Mouse (Mus musculus): Measurements from ENCODE around the gene Spata1.
"Not testable (repeated sequence)": the region's sequence is repeated elsewhere in the genome, so short reads cannot be mapped to it uniquely, and the experiment has no call there.

Gene Spata1

GRCm38 (mm10) chr3:146450371-146450841, 49.1 kb downstream of the Spata1 start:
- DNase-seq: peak; percentile 97

GRCm38 (mm10) chr3:146449745-146450250, 49.8 kb downstream of the Spata1 start, which contains the start of gene Ctbs:
Gene Ctbs (plus strand): TSS chr3:146449795.
- DNase-seq: no peak

DNA sequence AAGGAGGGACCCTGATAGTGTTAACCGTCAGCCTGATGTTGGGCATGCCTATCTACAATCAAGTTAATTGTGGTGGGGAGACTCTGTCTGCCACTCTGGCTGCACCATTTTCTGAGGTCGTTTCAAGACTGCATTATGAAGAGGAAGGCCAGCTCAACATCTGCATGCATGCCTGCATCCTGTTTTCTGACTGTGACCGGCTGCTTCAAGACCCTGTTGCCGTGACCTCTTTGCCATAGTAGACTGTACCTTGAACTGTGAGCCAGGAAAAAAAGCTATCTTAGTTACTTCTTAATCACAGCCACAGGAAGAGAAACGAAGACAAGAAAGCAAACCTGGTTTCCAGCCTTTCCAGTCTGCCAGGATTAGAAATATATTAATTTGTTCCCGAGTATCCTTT, 50.6 kb downstream of the Spata1 start:
- DNase-seq: peak; percentile 87

DNA sequence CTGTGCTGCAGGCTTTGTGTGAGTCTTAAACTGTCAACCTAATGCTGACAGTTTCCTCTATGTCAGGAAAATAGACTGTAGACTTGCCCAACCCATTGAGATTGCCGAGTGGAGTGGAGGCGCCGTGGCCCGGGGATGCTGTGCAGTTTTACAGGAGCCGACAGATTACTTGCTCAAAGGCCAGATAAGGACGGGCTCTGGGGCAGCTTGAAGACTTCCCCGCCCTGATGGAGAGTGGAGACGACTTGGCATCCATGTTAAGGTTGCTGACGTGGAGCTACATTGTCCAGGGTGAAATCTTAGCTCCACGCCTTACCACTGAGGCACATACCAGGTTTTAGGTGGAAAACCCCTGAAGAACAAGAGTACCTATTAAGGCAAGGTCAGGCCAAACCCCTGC, 51.2 kb downstream of the Spata1 start:
- no peak for DNase-seq

DNA sequence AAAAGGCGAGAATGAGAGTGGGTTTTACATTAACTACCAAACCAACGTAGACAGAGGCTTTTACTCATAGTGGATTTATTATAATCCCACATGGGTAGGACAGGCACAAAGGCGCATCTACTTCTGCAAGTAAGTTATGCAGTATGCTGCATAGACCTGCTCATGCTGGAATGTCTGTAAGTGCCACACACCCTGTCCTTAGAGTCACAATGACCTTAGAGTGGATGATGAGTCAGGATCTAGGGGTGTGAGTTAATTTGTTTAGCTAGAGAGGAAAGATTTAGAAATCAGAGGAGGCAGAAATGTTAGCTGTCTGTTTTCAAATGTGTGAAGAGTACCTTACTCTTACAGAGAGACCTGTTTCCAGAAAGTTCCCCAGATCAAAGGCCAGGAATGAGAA, 52.0 kb downstream of the Spata1 start:
- DNase-seq: no peak

DNA sequence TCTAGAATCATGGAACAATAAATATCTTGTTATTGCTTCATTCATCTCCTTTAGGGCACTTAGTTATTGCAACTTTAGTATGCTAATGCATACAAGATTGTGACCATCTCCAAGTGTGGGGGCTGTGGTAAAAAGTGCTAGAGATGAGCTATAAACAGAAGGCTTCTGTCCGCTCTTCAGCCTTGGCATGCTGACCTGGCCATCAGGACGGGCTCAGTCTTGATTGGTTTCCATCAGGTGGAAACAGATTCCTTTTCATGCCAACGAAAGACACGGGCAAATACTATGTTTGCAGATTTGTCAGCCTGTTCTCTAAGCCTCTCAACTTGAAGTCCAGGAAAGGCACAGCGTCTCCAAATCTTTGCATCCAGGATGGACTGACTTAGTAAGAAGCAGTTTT, 52.4 kb downstream of the Spata1 start:
- no peak for DNase-seq

DNA sequence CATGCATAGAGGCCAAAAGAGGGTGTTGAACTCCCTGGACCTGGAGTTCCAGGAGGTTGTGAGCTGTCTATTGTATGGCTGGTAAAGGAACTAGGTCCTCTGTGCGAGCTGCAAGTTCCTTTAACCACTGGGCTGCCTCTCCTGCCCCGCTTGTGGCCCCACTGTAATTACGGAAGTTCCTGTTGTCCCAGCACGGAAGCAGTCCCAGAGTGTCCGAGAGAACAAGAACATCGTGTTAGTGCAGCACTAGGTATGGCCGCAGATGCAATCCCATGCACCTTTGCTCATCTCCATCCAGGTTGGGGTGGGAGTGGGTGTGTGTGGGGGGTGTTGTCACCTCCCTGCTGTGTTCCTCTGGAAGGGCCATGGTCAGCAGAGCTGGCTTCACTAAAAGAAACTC, 54.7 kb downstream of the Spata1 start:
- DNase-seq: no peak

DNA sequence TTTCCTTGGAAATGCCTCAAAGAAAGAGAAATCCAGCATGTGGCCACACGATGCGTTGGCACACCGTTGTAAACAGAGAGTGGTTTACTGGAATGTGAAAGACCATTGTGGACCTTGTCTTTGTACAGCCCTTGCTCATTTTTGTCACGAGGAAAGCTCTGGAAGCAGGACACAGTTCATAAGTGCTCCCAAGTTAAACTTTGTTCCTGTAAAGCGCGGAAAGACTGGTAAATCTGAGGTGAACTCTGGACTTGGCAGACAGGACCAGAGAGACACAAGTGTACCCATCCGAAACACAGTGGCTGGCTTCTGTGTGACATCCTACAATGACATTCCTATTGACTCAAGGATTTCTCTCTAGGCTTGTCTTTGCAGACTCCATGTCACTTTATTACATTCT, 56.2 kb downstream of the Spata1 start:
- peak; percentile 92 for DNase-seq

GRCm38 (mm10) chr3:146442936-146443335, 56.6 kb downstream of the Spata1 start:
- DNase-seq: peak; percentile 86

DNA sequence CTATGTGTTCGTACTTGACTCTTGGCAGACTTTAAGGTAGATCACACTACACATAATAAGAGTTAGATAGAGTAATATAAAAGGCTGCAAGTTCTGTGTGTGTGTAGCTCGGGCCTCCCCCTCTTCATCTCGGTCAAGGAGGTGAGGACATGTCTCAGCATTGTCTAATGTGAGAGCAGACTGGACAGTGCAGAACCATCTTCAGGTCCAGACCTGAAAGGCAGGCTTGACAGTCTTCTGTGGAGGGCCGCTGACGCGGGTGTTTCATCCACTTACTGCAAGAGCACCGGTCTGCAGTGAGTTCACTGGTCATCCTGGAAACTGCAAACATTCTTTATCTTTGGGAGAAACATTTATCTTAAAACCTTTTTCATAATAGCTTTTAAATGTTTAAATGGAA, 57.1 kb downstream of the Spata1 start:
- peak; percentile 46 for DNase-seq

DNA sequence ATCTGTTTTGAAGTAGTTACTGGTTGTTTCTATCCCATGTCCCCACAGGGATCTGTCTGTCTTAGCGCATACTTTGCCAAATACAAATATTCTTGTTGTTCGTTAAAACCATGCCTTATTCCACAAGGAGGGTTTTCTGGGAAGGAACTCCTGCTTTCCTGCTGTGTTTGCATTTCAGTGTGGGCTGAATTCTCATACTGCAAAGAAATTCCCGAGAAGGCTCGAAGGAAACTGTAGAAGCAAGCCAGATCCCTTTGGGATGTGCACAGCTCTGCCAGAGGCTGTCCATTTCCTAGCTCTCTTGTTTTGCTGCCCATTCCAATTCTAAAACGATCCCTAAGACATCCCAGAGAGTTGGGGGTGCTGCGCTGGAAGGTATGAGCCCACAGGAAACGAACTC, 59.1 kb downstream of the Spata1 start:
- DNase-seq: no peak

GRCm38 (mm10) chr3:146440011-146440410, 59.5 kb downstream of the Spata1 start:
- DNase-seq: no peak

- no peak for DNase-seq
Observed at GRCm38 (mm10) chr3:146436114-146436513, 63.4 kb downstream of the Spata1 start.

DNA sequence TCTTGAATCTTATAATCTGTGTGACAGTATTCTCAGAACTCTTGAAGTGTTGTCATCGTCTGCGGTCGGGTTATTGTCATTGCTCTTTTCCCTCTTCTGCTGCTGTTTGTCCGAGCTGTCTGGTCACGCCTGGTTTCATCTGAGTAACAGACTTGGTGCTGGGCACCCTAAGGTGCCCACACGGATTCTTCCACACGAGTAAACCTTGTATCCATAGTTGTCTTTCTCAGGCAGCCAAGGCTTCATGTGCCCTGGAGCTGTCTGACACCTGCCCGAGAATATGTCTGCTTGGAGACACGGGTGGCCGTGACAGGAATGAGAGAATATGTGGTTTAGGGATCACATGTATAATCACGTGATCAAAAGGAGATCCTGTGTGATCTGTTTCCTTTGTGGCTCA, 64.0 kb downstream of the Spata1 start:
- no peak for DNase-seq

DNA sequence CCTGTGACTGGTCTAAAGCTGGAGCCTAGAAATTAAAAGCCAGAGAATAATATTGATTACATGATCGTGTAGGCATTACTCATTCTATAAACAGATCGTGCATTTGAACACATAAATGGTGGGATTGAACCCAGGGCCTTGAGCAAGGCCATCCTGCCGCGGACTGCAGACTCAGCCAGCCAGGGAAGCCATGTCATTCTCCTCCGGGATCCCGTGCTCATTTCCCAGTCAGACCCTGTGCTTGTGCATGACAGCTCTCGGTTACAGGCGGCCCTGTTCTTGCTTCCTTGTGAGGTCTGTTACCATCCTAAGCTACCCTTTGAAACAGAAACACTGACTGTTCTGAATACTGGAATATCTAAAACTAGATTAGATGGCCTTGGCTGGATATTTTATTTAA, 64.9 kb downstream of the Spata1 start:
- DNase-seq: no peak

DNA sequence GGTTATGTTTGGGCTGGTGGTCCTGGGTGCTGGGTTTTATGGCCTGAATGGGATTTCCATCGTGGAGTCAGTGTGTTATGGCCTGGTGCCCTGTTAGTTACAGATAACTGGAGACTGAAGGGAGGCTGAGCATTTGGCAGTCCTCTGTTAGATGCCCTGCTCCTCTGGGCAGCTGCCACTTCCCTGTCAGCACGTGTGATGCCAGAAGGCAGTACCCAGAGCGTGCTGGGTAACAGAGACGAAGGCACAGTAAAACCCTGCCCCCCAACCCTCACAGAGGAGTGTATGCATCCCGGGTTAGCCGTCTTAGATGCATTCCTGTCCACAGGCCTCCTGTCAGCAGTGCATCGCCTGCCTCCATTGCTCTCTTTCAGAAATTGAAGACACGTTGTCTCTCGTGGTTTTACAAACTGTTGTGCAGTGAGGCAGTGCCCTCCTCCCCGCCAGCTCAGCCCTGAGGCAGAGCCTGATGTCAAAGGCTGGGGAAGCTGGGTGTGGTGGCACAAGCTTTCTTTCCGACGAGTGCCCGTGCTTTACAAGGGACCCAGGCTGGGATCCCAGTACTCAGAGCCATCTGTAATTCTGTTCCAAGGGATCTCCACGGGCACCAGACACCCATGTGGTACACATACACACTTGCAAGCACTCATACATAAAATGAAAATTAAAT, 65.7 kb downstream of the Spata1 start:
- DNase-seq: no peak

DNA sequence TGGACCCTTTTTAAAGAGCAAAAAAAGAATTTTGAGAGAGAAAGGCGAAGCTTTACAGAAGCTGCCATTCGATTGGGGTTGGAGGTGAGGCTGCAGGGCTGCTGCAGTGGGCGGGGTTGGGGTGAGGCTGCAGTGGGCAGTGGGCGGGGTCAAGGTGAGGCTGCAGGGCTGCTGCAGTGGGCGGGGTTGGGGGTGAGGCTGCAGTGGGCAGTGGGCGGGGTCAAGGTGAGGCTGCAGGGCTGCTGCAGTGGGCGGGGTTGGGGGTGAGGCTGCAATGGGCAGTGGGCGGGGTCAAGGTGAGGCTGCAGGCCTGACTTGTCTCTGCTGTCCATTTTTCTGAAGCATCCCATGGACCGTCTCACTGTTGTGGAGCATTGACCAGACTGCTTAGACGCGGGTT, 66.5 kb downstream of the Spata1 start:
- DNase-seq: not testable (repeated sequence)

DNA sequence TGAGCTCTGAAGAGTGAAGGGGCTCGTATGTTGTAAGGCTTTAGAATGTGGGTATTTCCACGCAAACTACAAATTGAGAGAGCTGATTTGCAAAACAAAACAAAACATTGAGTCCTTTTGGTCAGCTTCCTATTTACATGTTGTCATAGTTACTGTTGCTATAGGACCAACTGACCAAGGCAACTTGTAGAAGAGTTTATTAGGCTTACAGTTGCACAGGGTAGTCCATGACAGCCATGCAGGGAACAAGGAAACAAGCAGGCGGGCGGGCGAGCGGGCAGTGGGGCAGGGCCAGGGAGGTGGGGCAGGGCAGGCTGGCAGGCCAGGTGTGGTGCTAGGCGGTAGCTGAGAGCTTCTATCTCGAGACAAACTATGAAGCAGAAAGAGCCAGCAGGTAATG, 73.1 kb downstream of the Spata1 start:
- DNase-seq: no peak

DNA sequence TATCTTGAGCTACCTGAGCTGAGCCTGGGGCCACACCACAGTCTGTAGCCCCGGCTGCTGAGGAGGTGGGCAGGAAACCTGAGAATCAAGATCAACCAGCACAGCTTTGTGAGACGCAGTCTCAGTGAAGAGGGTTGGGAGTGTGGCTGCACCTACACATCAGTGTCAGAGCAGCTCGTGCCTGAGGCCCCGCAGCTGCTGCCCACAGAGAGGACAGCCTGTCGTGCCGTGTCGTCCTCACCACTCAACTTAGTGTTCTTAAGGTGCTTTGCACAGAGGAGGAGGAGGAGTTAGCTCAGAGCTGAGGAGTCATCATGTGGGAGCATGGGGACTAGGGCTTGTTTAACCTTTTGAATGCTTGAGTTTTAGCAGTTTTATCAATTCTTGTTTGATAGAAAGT, 73.7 kb downstream of the Spata1 start:
- DNase-seq: no peak

- DNase-seq: no peak
Observed at GRCm38 (mm10) chr3:146424306-146424900, 75.2 kb downstream of the Spata1 start.

DNA sequence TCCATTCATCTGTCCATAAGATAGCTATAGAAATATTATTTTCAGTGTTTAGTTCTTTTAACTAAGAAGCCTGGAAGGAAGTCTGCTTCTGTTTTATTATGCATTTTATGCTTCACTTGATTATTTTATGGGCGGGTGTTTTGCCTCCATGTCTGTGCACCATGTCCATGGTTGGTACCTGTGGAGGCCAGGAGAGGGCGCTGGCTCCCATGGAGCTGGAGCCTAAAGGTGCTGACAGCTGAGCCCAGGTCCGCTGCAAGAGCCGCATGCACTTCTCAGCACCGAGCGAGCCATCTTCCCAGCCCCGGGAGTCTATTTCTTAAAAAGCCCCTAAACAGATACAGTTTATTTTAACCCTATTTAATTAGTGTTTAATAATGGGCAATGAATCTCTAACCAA, 75.8 kb downstream of the Spata1 start:
- DNase-seq: no peak

DNA sequence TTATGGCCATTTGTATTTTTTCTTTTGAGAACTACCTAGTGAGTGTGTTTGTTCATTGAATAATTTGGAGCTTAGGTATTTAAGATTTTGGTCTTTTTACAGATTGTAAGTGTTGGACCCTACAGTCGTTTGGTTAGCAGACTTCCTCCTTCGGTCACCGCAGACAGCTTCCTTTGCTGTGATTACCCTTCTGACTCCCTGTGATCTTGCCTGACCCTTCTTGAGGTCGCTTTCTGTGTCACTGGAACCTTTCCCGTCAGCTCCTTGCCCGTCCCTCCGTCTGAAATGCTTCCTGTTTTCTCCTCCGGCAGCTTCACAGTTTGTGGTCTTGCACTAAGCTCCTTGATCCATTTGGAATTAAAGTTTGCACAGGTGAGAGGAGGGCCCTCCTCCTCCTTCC, 77.8 kb downstream of the Spata1 start:
- no peak for DNase-seq

DNA sequence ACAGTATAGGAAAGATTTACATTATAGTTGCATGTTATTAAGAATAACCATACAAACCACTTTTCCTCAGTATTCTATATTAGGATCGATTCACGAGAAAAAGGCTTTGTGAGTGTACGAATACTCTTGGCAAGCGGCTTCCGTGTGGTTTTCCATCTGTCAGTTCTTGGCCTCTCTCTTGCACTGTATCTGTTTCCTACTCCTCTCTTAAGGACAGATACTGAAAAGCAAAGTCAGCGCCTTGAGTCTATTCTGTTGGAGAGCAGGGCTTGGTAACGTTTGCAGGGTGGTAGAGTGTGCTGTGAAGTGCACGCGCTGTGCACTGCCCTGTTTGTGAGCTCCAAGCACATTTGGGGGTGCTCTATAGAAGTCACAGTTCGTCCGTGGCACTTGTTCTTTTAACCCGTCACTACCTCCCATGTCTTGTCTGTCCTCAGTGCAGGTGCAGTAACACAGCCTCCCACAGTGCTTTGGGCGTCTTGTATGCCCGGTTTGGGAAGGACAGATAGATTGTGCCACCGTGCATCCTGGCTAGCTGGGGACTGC, 79.5 kb downstream of the Spata1 start:
- no peak for DNase-seq

GRCm38 (mm10) chr3:146419534-146419933, 80.0 kb downstream of the Spata1 start:
- DNase-seq: no peak

Data from kidney, adult 9 months (tissue).